Mouse (Mus musculus): ENCODE results near the gene Dhx37. TPM values are rescaled to one million over a fixed set of nuclear protein-coding genes. Genes with fewer than 3 reads are reported as not detected.

Gene Dhx37
- total RNA-seq, 2 experiments from 2014 or later = 16.3 to 21.9 TPM

Small RNAs within 50 kb of the gene (microRNA-seq; reads per million reads assigned to microRNA genes)
- not detected for gene Gm27551

Other genes starting within 250 kb of the Dhx37 start
- gene Scarb1, start 93.0 kb downstream of the Dhx37 start, total RNA-seq (2021) = 1,000 to 10,000 TPM; 1,867 to 4,652 TPM
- gene Gm10382, start 44.8 kb downstream of the Dhx37 start, total RNA-seq (2021) = under 1 TPM; 0.23 to 0.40 TPM
- 1,000 to 10,000 TPM; 1,428 to 1,489 TPM for gene Ubc, start 43.9 kb downstream of the Dhx37 start, total RNA-seq (2021)
- gene Bri3bp, start 7.4 kb upstream of the Dhx37 start, total RNA-seq (2021) = 10 to 100 TPM; 25.6 to 39.0 TPM
- gene Aacs, start 41.7 kb upstream of the Dhx37 start, total RNA-seq (2021) = 100 to 1,000 TPM in 1 of 2 experiments, 10 to 100 TPM in 1; 96.1 to 101 TPM
- gene Tmem132b, start 97.7 kb upstream of the Dhx37 start, total RNA-seq (2021) = under 1 TPM; 0.76 to 0.95 TPM